8 mouse cellular contexts compared by ENCODE assay signal in genomic region chr8:123041774-123042105, GRCm38 (mm10). TPM values are rescaled to one million over a fixed set of nuclear protein-coding genes. Genes with fewer than 3 reads are reported as not detected.
DNase-seq lines count a peak whose midpoint lies in the region; ATAC-seq and TF ChIP-seq lines count a peak whose summit lies in the region.

No protein-coding gene starts in this region.

- no peak for TF ChIP-seq CTCF in gastrocnemius, adult 2 months (IDR thresholded peaks at IDR 0.05)
- no peak for TF ChIP-seq CTCF in thymus, adult 2 months (IDR thresholded peaks at IDR 0.05; ENCODE audit: borderline replicate concordance, control insufficient read depth, extremely low read depth, insufficient read depth, low read length, poor library complexity)

- H3K27ac ChIP-seq in gastrocnemius, adult 2 months = peak overlapping the region; percentile 95
- H3K27ac ChIP-seq in thymus, adult 2 months (ENCODE audit: control insufficient read depth, insufficient read depth, low read length) = peak overlapping the region; percentile 81; the same call in 1 of the 2 replicates
- peak overlapping the region; percentile 96 for H3K27ac ChIP-seq in liver, embryonic 15.5 days (replicated peaks)

- peak overlapping the region; percentile 83 for H3K4me2 ChIP-seq in liver, embryonic 15.5 days

- DNase-seq in gastrocnemius, adult 2 months = peak; percentile 63
- no peak for DNase-seq in gastrocnemius, postnatal 10 days
- no peak for DNase-seq in thymus, adult 2 months
- DNase-seq in thymus, postnatal 25 days = no peak
- DNase-seq in c-Kit-positive CD71-positive TER-119-positive erythroid progenitor cells, embryonic 14.5 days (ENCODE audit: low spot score) = no peak
- no peak for DNase-seq in layer of hippocampus, postnatal 14 days (ENCODE audit: low spot score in 2 of 2)
- no peak for DNase-seq in ovary, postnatal 36 days (ENCODE audit: low spot score)

- no peaks in the 10 kb centered on the region for H3K9me3 ChIP-seq in liver, embryonic 15.5 days (replicated peaks)

- TF ChIP-seq POLR2A in thymus, adult 2 months (IDR thresholded peaks at IDR 0.05; ENCODE audit: control insufficient read depth, extremely low read depth, insufficient read depth, low read length, poor library complexity) = no peak

- H3K9ac ChIP-seq in liver, embryonic 15.5 days = peak overlapping the region; percentile 100

- H3K27me3 ChIP-seq in thymus, adult 2 months (ENCODE audit: control insufficient read depth, insufficient read depth, low read length) = no peaks in the 10 kb centered on the region
- H3K27me3 ChIP-seq in liver, embryonic 15.5 days = no peaks in the 10 kb centered on the region

- WGBS in thymus, adult 2 months = 4% methylated on average over 60 of the region's 60 CpGs
- WGBS in liver, embryonic 15.5 days (ENCODE audit: insufficient replicate concordance) = 1% methylated on average over 54 of the region's 60 CpGs

- no peaks in the 10 kb centered on the region for H3K36me3 ChIP-seq in thymus, adult 2 months (ENCODE audit: control insufficient read depth, insufficient read depth, low read length)
- H3K36me3 ChIP-seq in liver, embryonic 15.5 days (replicated peaks) = peaks cover 3% of the 10 kb centered on the region; the same call in 1 of the 2 replicates

- peaks cover 19% of the 10 kb centered on the region for H3K4me1 ChIP-seq in thymus, adult 2 months (replicated peaks; ENCODE audit: control insufficient read depth, insufficient read depth, low read length)
- H3K4me1 ChIP-seq in liver, embryonic 15.5 days (replicated peaks) = peaks cover 63% of the 10 kb centered on the region

- ATAC-seq in liver, embryonic 15.5 days (ENCODE audit: insufficient read depth) = peak; percentile 19

- intact Hi-C loops in gastrocnemius, adult 2 months (cut with DNase I) = loop anchor here (1.0 kb wide), 1 partner anchor 135 kb away; no protein-coding TSS in a partner anchor

- H3K4me3 ChIP-seq in gastrocnemius, adult 2 months = peak overlapping the region; percentile 98
- H3K4me3 ChIP-seq in thymus, adult 2 months (ENCODE audit: control insufficient read depth, insufficient read depth, low read length) = peak overlapping the region; percentile 88
- H3K4me3 ChIP-seq in liver, embryonic 15.5 days (replicated peaks) = peak overlapping the region; percentile 100

RNA-seq across cellular contexts. Expression of gene Ankrd11, which starts 0.3 kb away (rescaled TPM):
- 10 to 100 TPM; 60.3 to 62.1 TPM for total RNA-seq in gastrocnemius, adult 2 months (2021)
- 10 to 100 TPM; 52.0 to 65.8 TPM for total RNA-seq in gastrocnemius, postnatal 10 days (2021)
- 118 and 145 TPM in 2 replicates for polyA plus RNA-seq in thymus, adult 2 months (2012; rRNA removed)
- polyA plus RNA-seq in liver, embryonic 15.5 days (2015; fragmentation: Nextera tagmentation; extraction: Ambion mirVana) = 18.1 and 20.8 TPM in 2 replicates
- total RNA-seq in layer of hippocampus, postnatal 14 days (2021) = 100 to 1,000 TPM; 152 to 159 TPM

RNA-seq across cellular contexts. Expression of gene Spg7, which starts 21.0 kb away (rescaled TPM):
- total RNA-seq in gastrocnemius, adult 2 months (2021) = 10 to 100 TPM; 67.4 to 74.9 TPM
- total RNA-seq in gastrocnemius, postnatal 10 days (2021) = 10 to 100 TPM; 49.6 to 56.8 TPM
- 126 and 145 TPM in 2 replicates for polyA plus RNA-seq in thymus, adult 2 months (2012; rRNA removed)
- polyA plus RNA-seq in liver, embryonic 15.5 days (2015; fragmentation: Nextera tagmentation; extraction: Ambion mirVana) = 20.8 and 21.2 TPM in 2 replicates
- total RNA-seq in layer of hippocampus, postnatal 14 days (2021) = 10 to 100 TPM; 64.7 to 81.9 TPM
